Mouse (Mus musculus) bone marrow macrophage, adult 2 months (primary cell): ENCODE results near the gene Lrch3.

ENCODE experiments used
- CTCF ChIP-seq: IDR thresholded peaks from 2 replicates; pipeline ENCODE4 v1.5.1; 2012; ENCODE audit warnings: low read depth, mild to moderate bottlenecking, low read length, moderate library complexity
- POLR2A ChIP-seq: IDR thresholded peaks from 2 replicates; pipeline ENCODE4 v1.6.1; 2012; ENCODE audit warnings: mild to moderate bottlenecking, low read depth, low read length, borderline replicate concordance

DNA sequence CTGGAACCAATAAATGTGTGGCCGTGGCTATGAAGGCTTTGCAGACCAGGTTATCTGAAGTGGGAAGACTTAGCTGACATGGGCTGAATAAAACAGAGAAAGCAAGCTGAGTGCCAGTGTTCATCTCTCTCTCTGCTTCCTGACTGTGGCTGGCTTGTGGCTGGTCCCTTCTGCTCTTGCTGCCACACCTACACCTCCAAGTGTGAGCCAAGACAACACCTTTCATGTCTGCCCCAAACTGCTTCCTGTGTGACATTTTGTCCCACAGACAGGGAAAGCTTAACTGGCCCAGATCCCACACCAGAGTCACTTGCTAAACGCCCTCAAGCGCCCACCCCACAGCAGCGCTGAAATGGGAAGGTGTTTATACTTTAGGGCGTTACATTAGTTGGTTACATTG lies 139.2 kb downstream of the Lrch3 start:
- TF ChIP-seq CTCF (no peak), POLR2A (no peak)
